Mouse (Mus musculus): ENCODE measurements around the gene Fam83g. TPM values are rescaled to one million over a fixed set of nuclear protein-coding genes. Genes with fewer than 3 reads are reported as not detected.

The Fam83g gene
- polyA plus RNA-seq, 1 experiment from 2014 or later = 0.50 TPM

- no peaks in the 10 kb centered on the region for H3K27me3 ChIP-seq
- no peak overlapping the region for H3K27ac ChIP-seq (replicated peaks)
- no peak overlapping the region for H3K4me3 ChIP-seq
- H3K36me3 ChIP-seq = no peaks in the 10 kb centered on the region
- H3K9me3 ChIP-seq = no peaks in the 10 kb centered on the region
- WGBS = 59% methylated on average over 2 of the region's 2 CpGs
- ATAC-seq (ENCODE audit: low FRiP score, low read depth) = no peak
- H3K9ac ChIP-seq (replicated peaks) = no peak overlapping the region
- no peak overlapping the region for H3K4me2 ChIP-seq (replicated peaks)
- no peaks in the 10 kb centered on the region for H3K4me1 ChIP-seq
Observed at GRCm38 (mm10) chr11:61646499-61647039, 37.3 kb upstream of the Fam83g start.

GRCm38 (mm10) chr11:61647110-61647910 is 36.6 kb upstream of the Fam83g start:
- Histone ChIP-seq H3K4me3 (no peak overlapping the region), H3K27ac (replicated peaks) (no peak overlapping the region), H3K4me2 (replicated peaks) (no peak overlapping the region), H3K9me3 (no peaks in the 10 kb centered on the region), H3K9ac (replicated peaks) (no peak overlapping the region), H3K36me3 (no peaks in the 10 kb centered on the region), H3K27me3 (no peaks in the 10 kb centered on the region), H3K4me1 (no peaks in the 10 kb centered on the region)
- ATAC-seq (ENCODE audit: low FRiP score, low read depth) = no peak
- WGBS = 72% methylated on average over 10 of the region's 10 CpGs

GRCm38 (mm10) chr11:61647956-61648748 is 35.7 kb upstream of the Fam83g start:
- H3K27ac ChIP-seq (replicated peaks) = no peak overlapping the region
- H3K9ac ChIP-seq (replicated peaks) = no peak overlapping the region
- no peak for ATAC-seq (ENCODE audit: low FRiP score, low read depth)
- no peaks in the 10 kb centered on the region for H3K36me3 ChIP-seq
- H3K27me3 ChIP-seq = no peaks in the 10 kb centered on the region
- no peaks in the 10 kb centered on the region for H3K9me3 ChIP-seq
- no peaks in the 10 kb centered on the region for H3K4me1 ChIP-seq
- WGBS = 84% methylated on average over 6 of the region's 6 CpGs
- no peak overlapping the region for H3K4me2 ChIP-seq (replicated peaks)
- H3K4me3 ChIP-seq = no peak overlapping the region

GRCm38 (mm10) chr11:61648749-61649115 is 35.2 kb upstream of the Fam83g start:
- no peak for ATAC-seq (ENCODE audit: low FRiP score, low read depth)
- no peaks in the 10 kb centered on the region for H3K36me3 ChIP-seq
- no peak overlapping the region for H3K4me3 ChIP-seq
- no peaks in the 10 kb centered on the region for H3K9me3 ChIP-seq
- no peak overlapping the region for H3K9ac ChIP-seq (replicated peaks)
- H3K27me3 ChIP-seq = no peaks in the 10 kb centered on the region
- H3K4me2 ChIP-seq (replicated peaks) = no peak overlapping the region
- H3K27ac ChIP-seq (replicated peaks) = no peak overlapping the region
- no peaks in the 10 kb centered on the region for H3K4me1 ChIP-seq
- WGBS = 77% methylated on average over 7 of the region's 7 CpGs

DNA sequence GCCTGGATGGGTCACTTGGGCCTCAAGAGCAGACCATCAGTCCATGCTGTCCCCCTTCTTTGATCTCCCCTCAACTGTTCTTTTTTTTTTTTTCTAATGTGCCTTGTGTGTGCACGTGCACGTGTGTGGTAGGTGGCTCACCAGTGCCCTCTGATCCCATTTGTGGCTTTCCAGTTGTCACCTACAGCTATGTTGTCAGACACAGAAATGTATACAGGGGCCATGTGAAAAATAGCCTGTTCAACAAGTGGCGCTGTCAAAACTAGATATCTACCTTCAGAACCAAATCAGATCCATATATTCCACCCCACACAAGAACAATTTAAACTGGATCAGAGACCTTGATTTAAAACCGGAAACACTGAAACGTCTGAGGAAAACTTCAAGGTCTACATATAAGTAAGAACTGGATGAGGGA is 34.7 kb upstream of the Fam83g start:
- no peak overlapping the region for H3K4me3 ChIP-seq
- no peak overlapping the region for H3K9ac ChIP-seq (replicated peaks)
- WGBS = 89% methylated on average over 5 of the region's 5 CpGs
- H3K27ac ChIP-seq (replicated peaks) = no peak overlapping the region
- no peaks in the 10 kb centered on the region for H3K9me3 ChIP-seq
- ATAC-seq (ENCODE audit: low FRiP score, low read depth) = no peak
- no peaks in the 10 kb centered on the region for H3K4me1 ChIP-seq
- H3K4me2 ChIP-seq (replicated peaks) = no peak overlapping the region
- H3K36me3 ChIP-seq = no peaks in the 10 kb centered on the region
- no peaks in the 10 kb centered on the region for H3K27me3 ChIP-seq

DNA sequence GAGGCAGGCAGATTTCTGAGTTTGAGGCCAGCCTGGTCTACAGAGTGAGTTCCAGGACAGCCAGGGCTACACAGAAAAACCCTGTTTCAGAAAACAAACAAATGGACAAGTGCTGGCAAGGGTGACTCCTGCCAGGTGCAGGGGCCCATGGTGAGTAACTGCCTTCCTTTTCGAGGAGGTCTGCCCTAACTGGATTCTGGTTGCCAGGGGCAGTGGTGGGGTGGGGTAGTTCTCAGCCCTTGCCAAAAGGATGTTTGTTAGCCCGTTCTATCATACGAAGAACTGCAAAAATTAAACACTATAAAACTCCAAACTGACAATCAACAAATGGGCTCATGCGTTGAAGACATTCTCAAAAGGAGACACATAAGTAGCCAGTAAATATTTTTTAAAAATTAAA is 34.3 kb upstream of the Fam83g start:
- no peak overlapping the region for H3K4me3 ChIP-seq
- no peaks in the 10 kb centered on the region for H3K27me3 ChIP-seq
- no peaks in the 10 kb centered on the region for H3K4me1 ChIP-seq
- ATAC-seq (ENCODE audit: low FRiP score, low read depth) = no peak
- no peak overlapping the region for H3K9ac ChIP-seq (replicated peaks)
- no peak overlapping the region for H3K27ac ChIP-seq (replicated peaks)
- H3K4me2 ChIP-seq (replicated peaks) = no peak overlapping the region
- 91% methylated on average over 4 of the region's 4 CpGs for WGBS
- H3K9me3 ChIP-seq = no peaks in the 10 kb centered on the region
- H3K36me3 ChIP-seq = no peaks in the 10 kb centered on the region

DNA sequence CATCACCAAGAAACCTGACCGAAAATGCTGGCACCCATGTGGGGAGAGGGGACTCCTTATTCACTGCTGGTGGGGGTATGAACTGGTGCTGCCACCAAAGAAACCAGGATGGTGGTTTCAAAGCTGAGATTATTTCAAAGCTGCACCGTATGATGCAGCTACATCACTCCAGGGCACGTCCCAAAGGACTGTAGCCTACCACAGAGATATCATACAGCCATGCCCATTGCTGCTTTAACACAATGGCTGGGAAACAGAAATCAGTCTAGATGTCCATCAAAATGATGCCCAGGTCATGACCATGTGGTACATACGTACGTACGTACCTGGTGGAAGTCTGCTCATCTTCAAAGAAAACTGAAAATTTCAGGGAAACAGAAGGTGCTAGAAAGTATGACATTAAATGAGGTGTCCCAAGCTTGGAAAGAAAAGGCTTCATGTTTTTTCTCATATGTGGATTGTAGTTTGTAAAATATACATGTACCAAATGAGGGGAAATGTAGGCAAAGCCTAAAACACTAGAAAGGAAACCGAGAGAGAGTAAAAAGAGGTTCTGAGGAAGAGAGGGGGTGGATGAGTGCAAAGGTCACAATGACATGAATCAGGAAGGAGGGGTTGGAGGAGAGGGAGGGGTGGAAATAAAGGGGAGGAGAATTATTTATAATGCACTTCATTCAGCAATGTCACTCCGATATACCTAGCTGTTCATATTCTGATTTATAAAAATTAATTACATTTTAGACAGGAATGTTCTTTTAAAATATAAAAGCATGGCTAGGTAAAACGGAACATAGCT is 33.2 kb upstream of the Fam83g start:
- Histone ChIP-seq H3K27ac (replicated peaks) (no peak overlapping the region), H3K4me1 (no peaks in the 10 kb centered on the region), H3K9ac (replicated peaks) (no peak overlapping the region), H3K9me3 (no peaks in the 10 kb centered on the region), H3K27me3 (no peaks in the 10 kb centered on the region), H3K4me2 (replicated peaks) (no peak overlapping the region), H3K36me3 (no peaks in the 10 kb centered on the region), H3K4me3 (no peak overlapping the region)
- 87% methylated on average over 9 of the region's 9 CpGs for WGBS
- ATAC-seq (ENCODE audit: low FRiP score, low read depth) = no peak

GRCm38 (mm10) chr11:61652216-61652615 is 31.7 kb upstream of the Fam83g start:
- Histone ChIP-seq H3K4me3 (no peak overlapping the region), H3K27me3 (0 out of 2 replicates have a peak, but pooled peaks cover 4% of the 10 kb centered on the region)

DNA sequence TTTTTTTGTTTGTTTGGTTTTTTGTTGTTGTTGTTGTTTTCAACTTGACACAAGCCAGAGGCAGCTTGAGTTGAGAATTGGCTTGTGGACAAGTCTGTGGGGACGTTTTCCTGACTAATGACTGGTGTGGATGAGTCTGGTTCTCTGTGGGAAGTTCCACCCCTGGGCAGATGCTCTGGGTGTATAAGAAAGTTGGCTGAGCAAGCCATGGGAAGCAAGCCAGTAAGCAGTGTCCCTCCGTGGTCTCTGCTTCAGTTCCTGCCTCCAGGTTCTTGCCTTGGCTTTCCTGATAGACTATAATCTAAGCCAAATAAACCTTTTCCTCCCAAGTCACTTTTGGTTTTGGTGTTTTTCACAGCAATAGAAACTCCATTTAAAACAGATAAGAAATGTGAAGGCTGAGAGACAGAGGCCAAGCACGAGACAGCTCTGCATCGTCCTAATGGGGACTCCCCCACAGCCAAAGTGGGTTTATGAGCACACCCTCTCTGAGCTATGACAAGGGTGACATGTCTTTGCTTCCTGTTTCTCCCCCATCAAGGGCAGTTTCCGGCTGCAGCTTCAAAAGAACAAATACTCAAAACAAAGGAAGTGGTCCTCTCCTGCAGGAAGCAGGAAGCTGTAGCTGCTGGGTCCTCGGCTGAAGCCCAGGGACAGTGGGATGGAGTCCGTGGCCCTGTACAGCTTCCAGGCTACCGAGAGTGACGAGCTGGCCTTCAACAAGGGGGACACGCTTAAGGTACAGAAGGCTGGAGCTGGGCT is 31.0 kb upstream of the Fam83g start, which contains the start of gene Grap:
TSS of gene Grap (plus strand) at position 580 of the 762 bp plus-strand sequence.
- H3K27me3 ChIP-seq = 0 out of 2 replicates have a peak, but pooled peaks cover 4% of the 10 kb centered on the region
- no peak within 1 kb of the TSS for H3K9ac ChIP-seq (replicated peaks)
- H3K4me3 ChIP-seq = no peak within 1 kb of the TSS
- no peak within 1 kb of the TSS for H3K27ac ChIP-seq (replicated peaks)
- no peaks in the 10 kb centered on the region for H3K4me1 ChIP-seq
- no peak within 1 kb of the TSS for H3K4me2 ChIP-seq (replicated peaks)
- no peak for ATAC-seq (ENCODE audit: low FRiP score, low read depth)
- no peaks in the 10 kb centered on the region for H3K9me3 ChIP-seq
- H3K36me3 ChIP-seq = no peaks in the 10 kb centered on the region
- 80% methylated on average over 10 of the region's 10 CpGs for WGBS

More at GRCm38 (mm10) chr11:61652216-61652615, 31.7 kb upstream of the Fam83g start:
- Histone ChIP-seq H3K36me3 (no peaks in the 10 kb centered on the region), H3K9ac (replicated peaks) (no peak overlapping the region), H3K27ac (replicated peaks) (no peak overlapping the region), H3K9me3 (no peaks in the 10 kb centered on the region), H3K4me2 (replicated peaks) (no peak overlapping the region), H3K4me1 (no peaks in the 10 kb centered on the region)
- ATAC-seq (ENCODE audit: low FRiP score, low read depth) = no peak
- WGBS = 86% methylated on average over 5 of the region's 5 CpGs

- no peaks in the 10 kb centered on the region for H3K36me3 ChIP-seq
- H3K4me1 ChIP-seq = no peaks in the 10 kb centered on the region
- no peak overlapping the region for H3K27ac ChIP-seq (replicated peaks)
- 69% methylated on average over 2 of the region's 2 CpGs for WGBS
- no peak for ATAC-seq (ENCODE audit: low FRiP score, low read depth)
- H3K9me3 ChIP-seq = no peaks in the 10 kb centered on the region
- H3K4me2 ChIP-seq (replicated peaks) = no peak overlapping the region
- 0 out of 2 replicates have a peak, but pooled peaks cover 4% of the 10 kb centered on the region for H3K27me3 ChIP-seq
- no peak overlapping the region for H3K9ac ChIP-seq (replicated peaks)
- H3K4me3 ChIP-seq = no peak overlapping the region
Observed at GRCm38 (mm10) chr11:61653568-61653967, 30.3 kb upstream of the Fam83g start.

- Histone ChIP-seq H3K36me3 (no peaks in the 10 kb centered on the region), H3K4me2 (replicated peaks) (no peak overlapping the region), H3K27me3 (0 out of 2 replicates have a peak, but pooled peaks cover 4% of the 10 kb centered on the region), H3K4me1 (no peaks in the 10 kb centered on the region), H3K9ac (replicated peaks) (no peak overlapping the region), H3K4me3 (no peak overlapping the region), H3K27ac (replicated peaks) (no peak overlapping the region), H3K9me3 (no peaks in the 10 kb centered on the region)
- 92% methylated on average over 4 of the region's 4 CpGs for WGBS
- ATAC-seq (ENCODE audit: low FRiP score, low read depth) = no peak
Observed at GRCm38 (mm10) chr11:61654786-61655311, 29.0 kb upstream of the Fam83g start.
